Mouse (Mus musculus): ENCODE measurements at regions not wholly inside any gene's neighbourhood (a gene's known extent, or its start where the extent isn't known, plus 50 kb on each side); places are given as distances from the start of the nearest gene placed in this dataset.
"Not testable (repeated sequence)": the region's sequence is repeated elsewhere in the genome, so short reads cannot be mapped to it uniquely, and the experiment has no call there.

DNA sequence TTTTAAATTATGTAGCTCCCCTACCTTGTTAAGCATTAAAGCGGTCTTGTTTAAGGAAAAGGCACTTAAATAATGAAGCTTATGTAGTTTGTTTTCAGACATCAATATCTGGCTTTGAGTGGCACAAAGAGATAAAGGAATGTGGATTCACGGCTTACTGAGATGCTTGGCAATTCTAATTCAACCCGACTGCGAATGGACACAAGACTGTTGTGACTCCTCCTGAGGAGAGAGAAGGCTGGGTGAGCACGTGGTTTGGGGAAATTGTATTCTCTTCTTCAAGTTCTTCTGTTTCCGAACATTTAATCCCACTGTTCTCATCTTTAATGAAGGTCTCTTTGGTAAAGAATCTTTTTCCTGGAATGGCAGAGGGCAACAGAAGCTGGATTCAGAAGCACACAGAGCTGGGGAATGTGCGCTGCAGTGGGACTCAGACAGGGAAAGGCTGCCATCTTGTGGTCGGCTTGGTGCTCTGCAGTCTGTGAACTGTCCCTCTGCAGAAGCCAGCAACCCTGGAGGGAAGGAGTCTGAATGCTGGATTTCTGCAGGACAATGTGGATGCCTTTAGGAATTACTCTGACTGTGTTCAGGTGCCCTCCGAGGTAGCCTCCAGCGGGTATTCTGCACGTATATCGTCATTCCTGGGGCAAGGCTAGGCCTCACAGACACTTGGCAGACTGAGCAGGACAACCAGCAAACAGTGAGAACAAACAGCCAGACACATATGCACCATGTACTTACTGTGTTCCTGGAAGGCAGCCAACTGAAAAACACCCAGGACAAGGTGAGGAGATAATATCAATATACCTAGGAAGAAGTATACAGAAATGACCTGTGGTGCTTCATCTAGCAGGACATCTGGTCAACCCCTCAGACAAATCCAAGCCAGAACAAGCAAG, 54.0 kb upstream of the Pax1 start:
- intact Hi-C loops (cut with DNase I; ENCODE audit: low total_unique reads) = no loop called here
- peak; percentile 53 for DNase-seq

DNA sequence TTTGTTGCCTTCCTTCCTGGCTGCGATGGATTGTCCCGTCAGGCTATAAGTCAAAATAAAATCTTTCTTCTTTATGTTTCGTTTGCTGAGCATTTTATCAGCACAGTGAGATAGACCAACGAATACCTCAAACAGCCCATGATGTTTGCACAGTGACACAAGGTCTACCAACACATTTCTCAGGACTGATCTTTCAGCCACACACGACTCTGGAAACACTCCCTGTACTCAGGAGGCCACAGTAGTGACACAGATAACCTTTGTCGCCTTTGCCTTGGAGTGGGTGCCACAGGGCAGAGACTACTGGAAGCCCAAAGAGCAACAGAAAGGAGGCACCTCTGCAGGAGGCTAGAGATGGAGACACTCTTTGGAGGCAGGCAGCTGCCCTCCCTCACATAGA, 55.0 kb upstream of the Pax1 start:
- intact Hi-C loops (cut with DNase I; ENCODE audit: low total_unique reads) = no loop called here
- DNase-seq = no peak

DNA sequence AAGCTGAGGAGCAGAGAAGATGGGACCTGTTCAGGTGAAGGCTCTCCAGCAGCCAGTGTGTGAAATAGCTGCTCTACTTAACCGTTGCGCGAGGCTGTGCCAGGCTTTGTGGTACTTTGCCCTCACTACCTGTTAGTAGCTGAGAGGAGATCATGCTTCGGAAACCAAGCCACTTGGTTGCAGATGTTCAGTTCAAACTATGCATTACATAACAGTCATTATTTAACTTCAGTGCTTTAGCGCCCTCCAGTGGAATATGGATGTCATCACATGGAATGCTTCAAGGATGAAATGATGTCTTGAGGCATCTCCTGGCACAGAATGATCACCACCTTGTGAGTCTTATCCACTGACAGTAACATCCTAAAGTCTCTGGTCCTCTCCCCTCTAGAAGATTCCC, 56.5 kb upstream of the Pax1 start:
- intact Hi-C loops (cut with DNase I; ENCODE audit: low total_unique reads) = no loop called here
- DNase-seq = no peak

DNA sequence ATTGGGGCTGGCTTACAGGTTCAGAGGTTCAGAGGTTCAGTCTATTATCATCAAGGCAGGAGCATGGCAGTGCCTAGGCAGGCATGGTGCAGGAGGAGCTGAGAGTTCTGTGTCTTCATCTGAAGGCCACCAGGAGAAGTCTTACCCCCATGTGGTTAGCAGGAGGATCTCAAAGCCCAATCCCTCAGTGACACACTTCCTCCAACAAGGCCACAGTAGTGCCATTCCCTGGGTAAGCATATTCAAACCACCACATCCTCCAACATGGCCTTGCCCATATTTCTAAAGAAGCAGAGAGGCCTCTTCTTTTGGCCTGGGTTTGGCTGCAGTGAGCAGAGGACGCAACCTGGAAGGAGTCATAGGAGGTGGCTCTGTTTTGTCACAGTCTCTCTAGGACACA, 61.2 kb upstream of the Pax1 start:
- intact Hi-C loops (cut with DNase I; ENCODE audit: low total_unique reads) = no loop called here
- DNase-seq = no peak

DNA sequence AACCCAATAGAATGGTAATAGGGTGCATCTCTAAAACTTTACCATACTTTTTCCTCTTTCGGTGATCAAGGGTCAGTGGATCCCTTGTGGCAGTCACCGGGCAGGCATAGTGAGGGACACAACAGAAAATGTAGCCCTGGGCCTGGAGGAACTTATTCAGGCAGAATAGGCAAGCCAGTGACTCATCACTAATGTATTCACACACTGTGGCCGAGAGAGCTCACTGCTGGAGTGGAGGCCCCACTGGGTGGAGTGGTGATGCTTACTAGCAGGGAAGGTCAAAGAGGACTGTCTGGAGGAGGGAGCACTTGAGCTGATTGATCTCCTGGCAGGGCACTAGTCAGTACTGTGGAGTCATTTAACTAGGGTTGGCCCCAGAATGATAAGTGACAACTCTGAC, 62.4 kb upstream of the Pax1 start:
- no peak for DNase-seq
- intact Hi-C loops (cut with DNase I; ENCODE audit: low total_unique reads) = no loop called here

DNA sequence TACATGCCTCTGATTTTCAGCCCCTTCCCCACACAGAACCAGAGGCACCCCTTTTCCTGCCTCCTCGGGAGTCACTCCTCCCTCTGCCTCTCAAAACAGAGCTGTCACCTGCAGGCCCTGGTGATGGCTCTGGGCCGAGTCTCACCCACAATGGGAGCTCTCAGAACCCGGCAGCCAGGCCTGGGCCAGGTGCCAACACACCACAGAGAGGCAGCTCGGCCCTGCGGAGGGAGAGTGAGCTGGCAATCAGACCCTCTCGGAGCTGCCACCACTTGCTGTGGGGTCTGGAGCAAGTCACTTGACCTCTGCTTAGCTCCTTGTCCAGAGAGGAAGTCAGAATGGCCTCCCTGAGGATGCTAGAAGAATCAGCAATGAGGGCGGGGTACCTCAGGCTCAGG, 63.2 kb upstream of the Pax1 start:
- DNase-seq = peak; percentile 23
- intact Hi-C loops (cut with DNase I; ENCODE audit: low total_unique reads) = no loop called here

DNA sequence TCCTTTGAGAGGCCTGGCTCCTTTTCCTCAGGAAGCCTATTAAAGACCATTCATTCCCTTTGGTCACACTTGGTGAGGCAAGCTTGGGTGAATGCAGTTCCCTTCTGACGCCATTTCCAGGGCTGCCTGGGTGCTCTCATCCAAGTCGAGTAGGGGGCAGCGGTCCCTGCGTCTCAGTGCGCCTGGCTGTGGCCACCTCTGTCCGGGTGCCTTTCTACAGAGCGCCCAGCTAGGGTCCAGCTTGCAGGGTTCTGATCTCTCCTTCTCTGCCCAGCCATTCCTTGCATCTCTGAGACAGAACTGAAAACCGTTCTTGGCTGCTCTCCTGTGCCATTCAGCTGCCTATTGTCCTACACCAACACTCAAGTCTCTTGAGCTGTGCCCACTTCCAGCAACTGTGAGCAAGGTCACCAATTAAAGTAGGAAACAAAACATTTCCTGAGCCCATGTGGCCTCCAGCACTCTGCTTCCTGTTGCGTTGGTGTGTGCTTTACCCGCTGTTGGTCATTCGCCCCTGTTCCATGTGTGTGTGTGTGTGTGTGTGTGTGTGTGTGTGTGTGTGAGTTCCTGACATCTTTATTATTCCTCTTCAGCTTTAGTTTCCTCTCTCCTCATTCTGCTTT, 63.7 kb upstream of the Pax1 start:
- DNase-seq = no peak
- intact Hi-C loops (cut with DNase I; ENCODE audit: low total_unique reads) = no loop called here

DNA sequence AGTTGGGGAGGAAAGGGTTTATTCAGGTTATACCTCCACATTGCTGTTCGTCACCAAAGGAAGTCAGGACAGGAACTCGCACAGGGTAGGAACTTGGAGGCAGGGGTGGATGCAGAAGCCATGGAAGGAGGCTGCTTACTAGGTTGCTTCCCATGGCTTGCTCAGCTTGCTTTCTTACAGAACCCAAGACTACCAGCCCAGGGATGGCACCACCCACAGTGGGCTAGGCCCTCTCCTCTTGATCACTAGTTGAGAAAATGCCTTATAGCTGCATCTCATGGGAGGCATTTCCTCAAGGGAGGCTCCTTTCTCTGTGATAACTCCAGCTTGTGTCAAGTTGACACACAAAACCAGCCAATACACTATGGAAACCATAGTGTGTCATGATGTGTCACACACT, 66.8 kb upstream of the Pax1 start:
- DNase-seq; intact Hi-C loops (cut with DNase I; ENCODE audit: low total_unique reads): not testable (repeated sequence)

DNA sequence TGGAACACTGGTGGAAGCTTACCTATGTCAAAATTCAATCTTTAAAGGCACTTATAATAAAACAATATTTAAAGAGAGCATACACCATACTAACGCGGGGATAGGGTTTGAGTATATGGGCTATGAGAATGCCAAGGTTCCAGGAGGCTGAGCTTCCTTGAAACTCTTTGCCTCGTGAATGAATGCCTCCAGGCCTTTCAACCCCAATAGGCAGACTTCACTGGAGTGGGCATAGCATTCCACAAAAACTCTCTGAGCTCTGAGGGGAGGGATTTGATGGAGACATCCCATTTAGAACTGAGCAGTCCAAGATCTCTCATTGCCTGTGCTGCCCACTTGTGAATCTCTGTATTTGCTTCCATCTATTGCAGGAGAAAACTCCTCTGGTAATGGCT, 68.4 kb upstream of the Pax1 start:
- intact Hi-C loops (cut with DNase I; ENCODE audit: low total_unique reads) = no loop called here
- DNase-seq = no peak

DNA sequence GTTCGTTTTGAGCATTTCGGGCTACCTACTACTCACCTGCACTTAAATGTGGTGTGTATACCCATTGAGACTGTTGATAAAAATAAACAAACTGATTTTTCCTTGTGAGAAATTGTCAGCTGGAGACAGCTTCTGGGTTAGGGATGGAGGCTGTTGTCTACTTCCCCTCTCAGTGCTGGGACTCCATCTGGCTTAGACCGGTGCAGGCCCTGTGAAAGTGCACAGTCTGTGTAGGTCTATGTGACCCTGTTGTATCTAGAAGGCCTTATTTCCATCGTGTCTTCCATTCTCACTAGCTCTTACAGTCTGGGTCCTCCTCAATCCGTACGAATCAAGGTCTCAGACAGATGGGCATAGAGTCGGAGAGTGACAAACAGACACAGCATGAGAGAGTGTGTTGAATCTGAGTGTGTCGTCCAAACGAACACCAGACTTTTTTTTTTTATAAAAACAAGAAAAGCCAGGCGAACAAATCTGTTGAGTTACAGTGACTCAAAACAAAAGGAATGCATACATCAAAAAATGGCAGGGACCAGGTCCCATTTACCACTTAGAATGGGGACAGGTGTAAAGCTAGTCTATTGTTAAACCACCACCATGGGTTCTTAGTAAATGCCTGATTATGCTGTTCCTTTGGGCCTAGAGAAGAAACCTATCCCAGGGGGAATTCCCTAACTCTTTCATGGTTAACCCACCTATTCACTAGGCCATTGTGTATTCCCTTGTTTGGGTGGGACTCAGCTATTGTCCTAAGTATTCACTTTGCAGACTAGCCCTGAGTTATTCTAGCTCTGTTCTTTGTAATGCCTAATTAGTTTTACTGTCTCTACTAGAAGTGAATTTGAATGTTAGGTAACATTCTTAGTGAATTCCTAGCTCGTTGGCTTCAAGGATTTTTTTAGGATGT, 69.1 kb upstream of the Pax1 start:
- DNase-seq = no peak
- intact Hi-C loops (cut with DNase I; ENCODE audit: low total_unique reads) = no loop called here

DNA sequence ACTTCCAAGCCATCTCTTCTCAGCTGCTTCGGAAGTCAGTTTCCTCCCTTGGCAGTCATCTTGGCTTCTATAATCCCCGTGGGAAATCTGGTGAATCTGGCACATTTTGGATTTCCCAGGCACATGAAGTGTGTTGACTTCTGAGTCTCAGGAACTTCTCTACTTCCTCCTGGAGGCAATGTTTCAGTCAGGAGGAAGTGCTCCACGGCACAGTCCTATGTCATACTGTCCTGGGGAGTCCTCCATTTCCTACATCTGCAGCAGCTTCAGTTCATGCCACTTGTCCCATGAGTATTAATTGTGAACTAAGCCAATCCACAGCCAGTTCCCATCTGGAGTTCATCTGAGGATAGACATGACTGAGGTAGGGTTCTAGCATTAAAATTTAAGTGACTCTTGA, 78.3 kb upstream of the Pax1 start:
- no peak for DNase-seq
- intact Hi-C loops (cut with DNase I; ENCODE audit: low total_unique reads) = no loop called here

DNA sequence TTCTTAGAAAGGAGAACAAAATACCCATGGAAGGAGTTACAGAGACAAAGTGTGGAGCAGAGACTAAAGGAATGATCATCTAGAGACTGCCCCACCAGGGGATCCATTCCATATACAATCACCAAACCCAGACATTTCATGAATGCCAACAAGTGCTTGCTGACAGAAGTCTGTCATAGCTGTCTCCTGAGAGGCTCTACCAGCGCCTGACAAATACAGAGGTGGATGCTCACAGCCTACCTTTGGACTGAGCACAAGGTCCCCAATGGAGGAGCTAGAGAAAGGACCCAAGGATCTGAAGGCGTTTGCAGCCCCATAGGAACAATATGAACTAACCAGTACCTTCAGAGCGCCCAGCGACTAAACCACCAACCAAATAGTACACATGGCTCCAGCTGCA, 83.6 kb upstream of the Nkx2-2 start:
- intact Hi-C loops (cut with DNase I; ENCODE audit: low total_unique reads) = no loop called here
- no peak for DNase-seq

DNA sequence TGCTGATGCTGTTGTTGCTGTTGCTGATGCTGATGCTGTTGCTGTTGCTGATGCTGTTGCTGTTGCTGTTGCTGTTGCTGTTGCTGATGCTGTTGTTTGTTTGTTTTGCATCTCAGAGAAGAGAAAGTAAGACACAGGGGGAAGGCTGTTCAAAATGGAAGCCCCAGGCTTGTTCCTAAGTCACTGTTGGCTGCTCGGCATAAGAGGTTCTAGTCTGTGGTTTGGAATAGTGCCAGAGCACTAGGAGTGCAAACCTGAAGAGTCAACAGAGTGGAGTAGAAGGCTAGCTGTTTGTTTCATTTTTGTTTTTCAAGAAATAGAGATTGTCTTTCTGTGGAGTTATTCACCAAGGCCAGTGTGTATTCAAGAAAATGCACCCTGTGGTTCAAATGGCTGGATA, 75.1 kb upstream of the Nkx2-2 start:
- intact Hi-C loops (cut with DNase I; ENCODE audit: low total_unique reads) = no loop called here

DNA sequence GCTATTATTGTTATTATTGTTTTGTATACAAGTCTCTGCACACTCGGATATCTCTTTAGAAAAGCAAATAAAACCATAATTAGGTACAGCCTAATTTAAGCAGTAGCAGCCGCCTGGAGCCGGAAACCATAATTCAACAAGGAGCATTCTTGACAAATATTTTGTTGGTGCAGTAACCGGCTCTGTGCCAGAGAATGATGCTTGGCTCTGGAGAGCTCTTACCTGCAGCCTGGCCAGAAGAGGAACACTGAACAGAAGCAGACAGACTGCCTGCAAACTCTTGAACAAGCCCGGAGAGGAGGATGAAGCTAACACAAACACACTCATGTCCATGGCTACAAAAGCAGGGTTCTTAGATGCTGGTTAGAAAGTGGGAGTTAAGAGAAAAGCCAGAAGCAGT, 73.9 kb upstream of the Nkx2-2 start:
- intact Hi-C loops (cut with DNase I; ENCODE audit: low total_unique reads) = no loop called here
- no peak for DNase-seq

More for the DNA sequence above, 75.1 kb upstream of the Nkx2-2 start:
- DNase-seq = no peak

DNA sequence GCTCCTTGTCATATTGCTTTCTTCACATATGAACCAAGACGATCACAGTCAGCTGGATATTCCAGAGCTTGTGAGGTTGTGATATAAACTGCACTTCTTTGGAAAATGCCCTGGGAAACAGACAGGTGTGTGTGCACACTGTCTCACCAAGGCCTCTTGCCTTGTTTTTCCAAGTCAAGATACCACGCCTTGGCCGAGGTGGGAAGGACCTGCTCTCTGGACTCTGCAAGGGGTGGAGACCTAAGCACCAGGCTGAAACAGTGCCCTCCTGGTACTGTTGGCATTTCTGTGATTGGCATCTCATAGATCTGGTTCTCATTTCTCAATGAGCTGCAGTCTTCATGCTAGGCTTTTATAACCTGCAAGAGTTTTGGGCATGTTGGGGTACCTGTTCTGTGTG, 73.2 kb upstream of the Nkx2-2 start:
- DNase-seq = no peak
- intact Hi-C loops (cut with DNase I; ENCODE audit: low total_unique reads) = no loop called here

DNA sequence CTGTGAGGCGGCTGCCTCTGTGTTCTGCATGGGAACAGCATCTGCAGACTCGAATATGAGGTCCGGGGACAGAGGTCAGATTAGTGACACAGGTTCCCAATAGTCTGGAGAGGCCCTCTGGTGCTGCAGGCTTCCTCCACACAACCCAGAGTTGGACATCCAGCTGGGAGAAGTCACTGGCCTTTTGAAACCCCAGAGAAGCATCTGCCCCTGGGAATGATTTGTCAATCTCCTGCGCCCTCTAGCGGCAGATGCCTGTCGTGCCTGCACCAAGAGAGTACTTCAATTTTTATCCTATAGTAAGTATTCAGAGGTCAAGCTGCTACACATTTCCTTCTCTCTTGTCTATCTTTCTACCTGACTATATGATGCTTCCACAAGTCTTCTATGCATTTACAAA, 62.7 kb upstream of the Nkx2-2 start:
- intact Hi-C loops (cut with DNase I; ENCODE audit: low total_unique reads) = no loop called here
- DNase-seq = peak; percentile 42

DNA sequence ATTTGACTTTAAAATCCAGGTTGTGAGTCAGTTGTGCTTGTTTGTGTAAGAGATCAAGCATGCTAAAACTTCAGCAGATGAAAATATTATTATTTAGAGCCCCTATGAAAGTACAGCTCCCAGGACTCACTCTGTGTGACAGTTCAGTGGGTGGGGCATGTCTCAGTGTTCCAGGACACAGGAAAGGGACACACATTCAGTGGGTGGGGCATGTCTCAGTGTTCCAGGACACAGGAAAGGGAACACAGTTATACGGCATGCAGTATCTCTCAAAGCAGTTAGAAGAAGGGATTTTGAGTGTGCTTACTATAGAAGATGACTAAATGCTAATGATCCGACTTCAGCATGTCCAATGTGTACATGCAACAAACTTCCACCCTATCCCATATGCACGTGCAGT, 60.9 kb upstream of the Nkx2-2 start:
- intact Hi-C loops (cut with DNase I; ENCODE audit: low total_unique reads) = no loop called here
- DNase-seq = no peak

DNA sequence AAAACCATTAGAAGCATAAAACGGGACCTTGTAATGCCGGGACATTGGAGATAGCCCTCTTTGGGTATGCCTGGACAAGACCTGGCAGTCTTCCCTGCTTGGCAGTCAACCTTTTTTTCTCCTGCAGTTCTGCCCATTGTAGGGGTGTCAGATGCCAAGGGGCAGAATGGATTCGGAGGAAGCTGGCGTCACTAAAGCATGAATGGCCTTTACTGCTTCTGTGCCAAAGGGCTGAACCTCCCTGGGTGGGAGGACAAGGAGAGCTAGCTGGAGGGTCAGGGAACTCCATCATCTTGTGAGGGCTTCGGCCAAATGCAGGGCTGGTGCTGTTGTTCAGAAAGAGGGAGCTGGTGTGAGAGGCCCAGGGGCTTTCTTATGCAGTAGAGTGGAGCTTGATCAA, 60.1 kb upstream of the Nkx2-2 start:
- intact Hi-C loops (cut with DNase I; ENCODE audit: low total_unique reads) = no loop called here
- DNase-seq = no peak

DNA sequence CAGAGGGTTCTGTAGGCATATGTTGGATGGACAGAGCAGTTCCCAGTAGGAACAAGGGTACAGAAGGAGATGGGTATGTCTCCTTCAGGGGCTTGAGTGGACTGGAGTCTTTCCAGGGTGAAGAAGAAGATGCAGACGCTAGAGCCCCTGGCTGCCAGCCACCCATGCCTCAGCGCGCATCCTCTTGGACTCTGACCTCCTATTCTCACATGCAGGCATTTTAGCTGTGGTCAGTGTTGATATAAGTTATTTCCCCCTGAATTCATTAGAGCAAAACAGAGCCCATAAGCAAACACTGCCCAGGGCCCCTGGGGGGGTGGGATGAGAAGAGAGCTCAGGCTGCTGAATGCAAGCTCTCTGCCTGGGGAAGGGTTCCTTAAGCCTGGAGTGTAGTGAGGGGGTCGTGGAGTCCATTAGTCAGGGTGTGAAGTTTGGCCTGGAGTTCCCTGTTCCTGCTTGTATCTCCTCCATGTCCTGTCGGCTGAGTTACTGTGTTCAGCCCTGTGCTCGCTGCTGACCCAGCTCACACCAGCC, 54.0 kb upstream of the Nkx2-2 start:
- no peak for DNase-seq
- intact Hi-C loops (cut with DNase I; ENCODE audit: low total_unique reads) = no loop called here

DNA sequence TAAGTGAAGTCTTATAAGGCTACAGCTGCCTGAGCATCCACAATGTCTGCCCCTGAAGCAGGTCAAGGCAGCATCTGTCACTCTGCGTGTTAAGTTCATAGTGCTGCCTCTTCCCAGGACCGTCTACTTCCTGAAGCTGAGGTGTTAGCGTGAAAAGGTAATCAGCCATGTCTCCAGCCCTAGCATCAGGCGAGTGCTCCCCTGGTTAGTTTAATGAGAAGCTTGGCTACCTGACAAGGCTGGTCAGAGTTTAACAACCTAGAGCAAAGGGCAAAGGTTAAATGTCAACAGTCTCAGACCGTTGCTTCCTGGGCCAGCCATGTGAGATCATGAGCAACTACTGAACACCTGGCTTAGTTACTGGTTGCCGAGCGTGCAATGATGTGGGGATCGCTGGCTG, 53.2 kb upstream of the Nkx2-2 start:
- intact Hi-C loops (cut with DNase I; ENCODE audit: low total_unique reads) = no loop called here
- DNase-seq = no peak

All from gastrocnemius, postnatal 14 days (tissue).